Mouse (Mus musculus) common myeloid progenitor, adult 5-6 weeks (primary cell): ENCODE results near the gene Defb26. TPM values are rescaled to one million over a fixed set of nuclear protein-coding genes. Genes with fewer than 3 reads are reported as not detected.

ENCODE experiments used
- ATAC-seq: replicated peaks from 2 replicates; pipeline ENCODE4 v1.8.0; 2016; ENCODE audit warnings: low read depth, mild to moderate bottlenecking, moderate TSS enrichment, inconsistent platforms; ENCODE audit not compliant: poor library complexity, severe bottlenecking
- total RNA-seq: library from RNA; stranded (forward); fragments of 200-1000, 187-1606 nt; gene quantifications from 2 replicates; pipeline ENCODE4 v1.2.3, GENCODE M21; 2017

Gene Defb26
- total RNA-seq = not detected in 2 replicates

- ATAC-seq = no peak
Measured at GRCm38 (mm10) chr2:152511592-152511991, at the start of gene Defb26. Gene Defb26, minus strand, starts transcription at chr2:152511692.

GRCm38 (mm10) chr2:152556655-152557054 lies 45.2 kb upstream of the Defb26 start:
- ATAC-seq = peak; percentile 41; the same call in 1 of the 2 replicates

DNA sequence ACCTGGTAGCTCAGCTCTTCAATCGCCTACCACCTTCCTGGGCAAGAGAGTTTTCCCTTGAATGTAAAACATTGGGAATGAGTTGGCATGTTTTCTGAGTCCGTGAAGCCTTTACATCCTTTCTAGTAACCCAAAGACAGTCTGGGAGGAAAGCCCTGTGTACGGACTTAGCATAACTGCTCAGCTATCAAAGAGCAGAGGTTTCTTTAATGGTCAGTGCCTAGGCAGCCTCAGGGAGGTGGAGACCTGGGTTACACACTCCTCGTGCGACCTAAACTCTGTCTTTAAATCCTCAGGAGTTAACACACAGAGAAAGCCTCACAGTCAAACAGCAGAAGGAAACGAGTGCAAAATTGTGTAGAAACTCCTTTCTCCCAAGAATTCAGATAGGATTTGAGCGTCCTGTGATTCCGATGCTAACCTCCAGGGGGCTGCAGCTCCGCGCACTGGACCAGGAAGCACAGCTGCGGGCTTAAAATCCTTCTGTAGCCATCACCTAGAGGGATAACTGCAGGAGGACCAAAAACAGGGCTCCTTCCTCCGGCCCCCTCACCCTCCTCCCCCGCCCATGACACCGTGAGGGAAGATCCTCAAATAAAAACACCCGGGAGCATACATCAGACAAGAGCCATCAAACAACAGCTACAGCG lies 42.4 kb upstream of the Defb26 start:
- peak; percentile 75 for ATAC-seq

DNA sequence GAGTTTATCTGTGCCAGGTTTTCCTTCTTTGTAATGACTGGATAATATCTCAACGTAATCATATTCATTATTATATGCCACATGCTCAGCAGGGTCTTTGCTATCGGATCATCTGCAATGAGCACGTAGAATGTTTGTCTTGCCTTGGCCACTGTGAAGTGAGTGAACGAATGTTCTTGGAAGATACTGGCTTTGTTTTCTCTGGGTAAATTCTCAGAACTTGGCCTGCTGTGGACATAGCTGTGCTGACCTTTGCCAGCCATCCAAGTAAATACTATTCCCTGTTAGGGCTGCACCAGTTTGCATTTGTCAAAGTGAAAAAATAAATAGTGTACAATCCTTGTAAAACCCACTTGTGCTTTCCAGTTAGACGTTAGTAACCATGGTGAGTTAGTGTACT lies 36.6 kb upstream of the Defb26 start:
- no peak for ATAC-seq

DNA sequence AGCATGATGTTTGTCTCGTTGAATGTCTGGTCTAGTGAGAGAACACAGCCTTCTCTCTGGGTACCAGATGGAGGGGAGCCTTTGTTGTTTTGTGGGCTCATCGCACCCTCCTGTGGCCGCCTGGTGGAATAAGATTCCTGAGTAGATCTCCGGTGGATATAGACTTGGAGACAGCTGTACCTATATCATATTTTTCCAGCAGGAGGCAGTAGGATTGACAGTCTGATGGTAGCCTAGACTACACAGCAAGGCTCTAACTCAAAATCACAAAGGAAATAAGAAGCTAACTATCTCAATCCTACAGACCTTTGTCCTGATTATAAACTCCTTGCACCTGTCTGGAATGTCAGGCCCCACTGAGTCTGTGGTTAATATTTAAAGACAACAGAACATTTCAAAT lies 33.2 kb upstream of the Defb26 start:
- peak; percentile 76 for ATAC-seq

GRCm38 (mm10) chr2:152543478-152543877 lies 32.0 kb upstream of the Defb26 start:
- ATAC-seq = no peak

GRCm38 (mm10) chr2:152542897-152543296 lies 31.4 kb upstream of the Defb26 start:
- ATAC-seq = no peak

DNA sequence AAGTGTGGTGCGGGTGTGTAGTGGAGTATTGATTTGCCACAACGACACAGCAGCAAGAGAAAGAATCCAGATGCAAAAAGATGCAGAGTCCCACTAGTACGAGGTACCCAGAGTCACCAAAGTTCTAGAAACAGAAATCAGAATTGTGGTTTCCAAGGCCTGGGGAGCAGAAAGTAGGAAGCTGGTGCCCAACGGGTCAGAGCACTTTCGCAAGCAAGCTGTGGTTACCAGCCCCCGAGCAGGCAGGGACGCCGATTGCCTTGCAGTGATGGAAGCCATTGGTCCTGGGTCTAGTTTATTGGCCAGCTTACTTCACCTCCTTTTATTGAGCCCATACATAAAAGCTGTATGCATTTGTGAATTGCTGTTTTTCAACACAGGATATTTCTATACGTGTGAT lies 30.5 kb upstream of the Defb26 start:
- ATAC-seq = peak; percentile 69

DNA sequence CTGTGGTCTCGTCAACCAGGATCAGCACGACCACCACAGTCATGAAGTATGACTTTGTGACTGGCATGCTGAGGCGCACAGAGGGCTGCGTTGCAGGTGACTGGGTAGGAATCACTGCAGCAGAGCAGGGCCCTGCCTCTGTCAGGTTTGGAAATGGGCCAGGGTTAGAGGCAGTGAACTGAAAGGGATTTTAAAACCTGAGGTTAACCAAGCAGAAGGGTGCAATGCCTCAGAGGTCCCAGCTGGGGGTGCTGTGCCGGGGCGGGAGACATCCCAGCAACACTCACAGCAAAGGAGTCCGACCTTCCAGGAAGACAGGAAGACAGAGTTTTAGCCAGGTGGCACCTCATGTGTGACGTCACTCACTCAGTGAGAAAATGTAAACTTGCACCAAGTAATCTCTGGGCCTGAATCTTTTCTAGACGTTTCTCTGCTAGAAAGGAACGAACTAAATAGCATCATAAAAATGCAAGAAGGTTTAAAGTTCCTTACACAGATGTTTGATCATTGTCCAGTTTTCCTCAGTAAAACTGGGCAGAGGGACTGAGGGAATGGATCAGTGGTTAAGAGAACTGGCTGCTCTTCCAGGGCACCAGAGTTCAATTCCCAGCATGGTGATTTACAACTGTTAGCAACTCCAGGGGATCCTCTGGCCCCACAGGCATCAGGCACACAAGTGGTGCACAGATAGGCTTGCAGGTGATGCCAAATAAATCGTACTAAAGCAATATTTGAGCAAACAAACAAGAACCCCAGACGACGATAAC lies 28.6 kb upstream of the Defb26 start, which contains the start of gene Defb29:
TSS of gene Defb29 (minus strand) at position 155 of the 767 bp plus-strand sequence.
- ATAC-seq = no peak

GRCm38 (mm10) chr2:152517981-152518380 lies 6.5 kb upstream of the Defb26 start, which contains the start of gene Defb28:
Gene Defb28, plus strand, starts transcription at chr2:152518255.
- no peak for ATAC-seq

- ATAC-seq = no peak
Measured at GRCm38 (mm10) chr2:152516084-152516483, 4.6 kb upstream of the Defb26 start.

DNA sequence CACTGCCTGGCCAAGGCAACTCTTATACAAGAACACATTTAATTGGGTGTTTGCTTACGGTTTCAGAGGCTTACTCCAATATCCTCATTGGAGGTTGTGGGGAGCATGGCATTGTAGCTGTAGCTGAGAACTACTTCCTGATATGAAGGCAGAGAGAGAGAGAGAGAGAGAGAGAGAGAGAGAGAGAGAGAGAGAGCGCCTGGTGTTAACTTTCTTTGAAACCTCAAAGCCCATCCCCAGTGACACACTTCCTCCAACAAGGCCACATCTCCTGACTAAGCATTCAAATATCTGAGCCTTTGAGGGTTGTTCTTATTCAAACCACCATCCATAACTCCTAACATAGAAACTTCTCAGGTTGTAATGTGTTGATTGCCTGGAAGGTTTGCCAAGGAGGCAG lies 7.5 kb downstream of the Defb26 start:
- ATAC-seq = peak; percentile 50

- peak; percentile 36; the same call in 1 of the 2 replicates for ATAC-seq
Measured at GRCm38 (mm10) chr2:152500863-152501229, 10.6 kb downstream of the Defb26 start.

GRCm38 (mm10) chr2:152500204-152500862 lies 11.2 kb downstream of the Defb26 start:
- ATAC-seq = no peak

GRCm38 (mm10) chr2:152498020-152498419 lies 13.5 kb downstream of the Defb26 start:
- ATAC-seq = no peak

DNA sequence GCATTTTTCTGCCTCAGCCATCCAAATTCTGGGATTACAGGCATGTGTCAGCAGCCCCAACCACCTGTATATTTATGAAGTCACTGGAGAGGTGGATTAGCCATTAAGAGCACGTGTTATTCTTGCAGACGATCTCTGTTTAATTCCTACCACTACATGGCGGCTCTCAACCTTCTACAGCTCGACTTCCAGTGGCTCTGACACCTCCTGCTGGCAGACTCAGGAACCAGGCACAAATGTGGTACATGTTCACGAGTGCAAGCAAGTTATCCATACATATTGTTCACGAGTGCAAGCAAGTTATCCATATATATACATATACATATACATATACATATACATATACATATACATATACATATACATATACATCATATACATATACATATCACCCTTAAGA lies 18.3 kb downstream of the Defb26 start:
- no peak for ATAC-seq

DNA sequence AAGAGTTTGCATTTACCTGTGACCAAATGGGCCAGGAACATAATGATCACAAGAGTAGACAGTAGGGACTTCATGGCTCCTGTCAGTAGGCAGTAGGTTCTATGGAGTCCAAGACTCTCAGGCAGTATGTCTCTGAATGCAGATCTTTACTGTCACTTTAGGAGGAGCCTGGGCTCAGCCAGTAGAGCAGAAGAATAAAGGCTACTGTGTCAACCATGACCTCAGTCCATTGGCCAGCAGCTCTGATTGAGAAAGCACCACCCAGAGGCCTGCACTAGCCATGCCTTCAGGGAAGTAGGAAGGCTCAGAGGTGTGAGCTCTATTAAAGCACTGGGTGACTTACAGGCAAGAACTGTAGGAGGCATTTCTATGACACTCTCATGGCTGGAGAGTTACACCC lies 21.5 kb downstream of the Defb26 start, which contains the start of gene Defb22:
TSS of gene Defb22 (minus strand) at position 101 of the 400 bp plus-strand sequence.
- ATAC-seq = no peak

DNA sequence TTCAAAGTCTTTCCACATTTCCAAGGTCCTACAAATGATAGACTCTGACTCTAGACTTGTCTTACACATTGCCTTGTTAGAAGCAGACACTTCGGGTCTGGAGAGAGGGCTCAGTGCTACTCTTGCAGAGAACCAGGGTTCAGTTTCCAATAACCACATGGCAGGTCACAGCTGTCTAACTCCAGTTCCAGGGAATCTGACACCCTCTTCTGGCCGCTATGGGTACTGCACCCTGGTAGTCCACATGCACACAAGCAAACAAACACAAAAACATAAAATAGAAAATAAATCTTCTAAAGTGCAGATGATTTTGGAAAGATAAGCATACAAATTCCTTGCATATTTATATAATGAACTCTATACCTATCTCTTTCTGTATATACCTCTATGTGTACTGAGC lies 24.5 kb downstream of the Defb26 start:
- ATAC-seq = no peak

DNA sequence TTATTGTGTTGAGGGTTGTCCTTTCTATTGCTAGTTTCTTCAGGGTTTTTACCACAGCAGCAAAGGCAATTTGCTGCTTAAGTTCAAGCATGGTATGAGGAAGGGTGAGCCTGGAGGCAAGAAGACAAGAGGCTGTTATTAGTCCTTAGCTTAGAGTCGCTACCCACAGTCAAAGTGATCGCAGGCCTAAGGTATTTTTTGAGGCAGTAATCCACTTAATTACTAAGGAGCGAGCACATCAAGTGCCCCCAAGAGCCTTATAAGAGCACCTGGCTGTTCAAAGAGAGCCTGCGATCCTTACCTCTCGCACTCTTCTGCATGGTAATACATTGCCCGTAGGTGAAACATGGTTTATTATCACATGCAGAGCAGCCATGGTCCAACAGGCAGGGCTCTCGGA lies 29.8 kb downstream of the Defb26 start:
- ATAC-seq = no peak

DNA sequence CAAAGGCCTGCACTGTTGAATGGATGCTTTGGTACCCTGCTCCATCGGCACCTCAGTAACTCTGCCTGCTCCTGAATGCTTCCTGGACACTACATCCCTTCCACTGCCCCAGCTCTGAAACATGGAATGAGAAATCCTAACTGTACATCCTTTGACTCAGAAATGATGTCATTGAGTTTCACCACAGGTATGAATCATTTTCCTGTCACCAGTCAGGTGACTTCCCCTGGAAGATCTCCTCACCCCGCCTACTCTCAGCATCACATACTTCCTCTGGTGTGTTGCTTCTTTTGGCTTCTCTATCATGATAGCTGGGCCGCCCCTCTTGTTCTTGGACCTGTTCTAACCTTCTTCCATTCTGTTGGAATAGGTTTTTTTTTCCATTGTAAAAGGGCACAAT lies 30.6 kb downstream of the Defb26 start:
- ATAC-seq = no peak

DNA sequence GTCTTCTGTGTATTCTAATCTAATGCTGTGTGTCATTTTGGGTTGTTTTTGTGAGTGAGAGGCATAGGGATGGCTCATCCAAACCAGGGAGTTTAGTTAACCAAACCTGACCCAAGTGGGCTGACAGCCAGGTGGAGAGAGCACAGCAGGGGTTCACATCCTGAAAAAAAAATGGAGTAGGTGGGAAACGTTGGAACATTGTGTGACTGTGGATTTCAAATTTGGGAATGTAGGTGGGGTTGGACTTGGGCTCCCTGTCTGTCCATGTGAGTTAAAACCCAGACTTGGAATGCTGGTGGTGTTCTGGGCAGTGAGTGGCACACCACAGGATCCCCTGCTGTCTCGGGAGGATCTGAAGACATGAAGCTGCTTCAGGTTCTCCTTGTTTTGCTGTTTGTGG lies 34.7 kb downstream of the Defb26 start, which contains the start of gene Defb20:
TSS of gene Defb20 (plus strand) at position 301 of the 400 bp plus-strand sequence.
- ATAC-seq = no peak
